8 mouse cellular contexts compared by ENCODE assay signal in genomic region chr17:63499636-63500155, GRCm38 (mm10). TPM values are rescaled to one million over a fixed set of nuclear protein-coding genes. Genes with fewer than 3 reads are reported as not detected.
DNase-seq lines count a peak whose midpoint lies in the region; ATAC-seq and TF ChIP-seq lines count a peak whose summit lies in the region.

TSS of gene Fbxl17 (minus strand) at chr17:63500017.

- POLR2A ChIA-PET in Patski (lab: Charles Lee) = interaction anchor here (0.6 to 1.5 kb wide), 2 partner anchors 13 to 828 kb away, joined by 3 to 4 read pairs; no protein-coding TSS in a partner anchor

- no peaks in the 10 kb centered on the region for H3K9me3 ChIP-seq in hindbrain, embryonic 13.5 days

- in situ Hi-C loops in Patski (cut with MboI; ENCODE audit: low pct_unique_long_range_greater_than_20kb) = no loop called here

- CTCF ChIA-PET in Patski (lab: Charles Lee) = no interaction called here

- peak; percentile 54 for ATAC-seq in Patski
- peak; percentile 73 for ATAC-seq in hindbrain, embryonic 13.5 days (ENCODE audit: low FRiP score)

- peak within 1 kb of the TSS; percentile 99 for H3K9ac ChIP-seq in hindbrain, embryonic 13.5 days

- TF ChIP-seq CTCF in Patski (IDR thresholded peaks at IDR 0.05) = no peak

- 0% methylated on average over 31 of the region's 80 CpGs for whole genome bisulfite sequencing in hindbrain, embryonic 13.5 days

- peak within 1 kb of the TSS; percentile 71 for H3K4me2 ChIP-seq in hindbrain, embryonic 13.5 days

- peak within 1 kb of the TSS; percentile 99 for H3K27ac ChIP-seq in hindbrain, embryonic 13.5 days

- DNase-seq in Patski (ENCODE audit: low read depth, low spot score) = no peak
- DNase-seq in cerebellum, adult 9-11 months = peak; percentile 75
- peak; percentile 33 to 63 for DNase-seq in frontal cortex, postnatal 10 days (ENCODE audit: low spot score in 2 of 2)
- DNase-seq in left cerebral cortex, adult 11 months (ENCODE audit: low spot score) = peak; percentile 53
- DNase-seq in lung, postnatal 36 days = peak; percentile 65
- DNase-seq in retina, embryonic 14.5 days (ENCODE audit: low spot score) = peak; percentile 70
- DNase-seq in thymus, postnatal 4 days = peak; percentile 81

- H3K4me3 ChIP-seq in hindbrain, embryonic 13.5 days = peak within 1 kb of the TSS; percentile 92

- no peaks in the 10 kb centered on the region for H3K36me3 ChIP-seq in hindbrain, embryonic 13.5 days

- H3K27me3 ChIP-seq in Patski = peaks cover 2% of the 10 kb centered on the region
- H3K27me3 ChIP-seq in hindbrain, embryonic 13.5 days = no peaks in the 10 kb centered on the region

- H3K4me1 ChIP-seq in hindbrain, embryonic 13.5 days (replicated peaks) = peaks cover 44% of the 10 kb centered on the region

RNA-seq across cellular contexts. Expression of gene Fbxl17, which starts in this region (rescaled TPM):
- 28.7 TPM for polyA plus RNA-seq in Patski (2021)
- polyA plus RNA-seq in hindbrain, embryonic 13.5 days (2015; fragmentation: Nextera tagmentation; extraction: Ambion mirVana) = 12.0 and 17.3 TPM in 2 replicates
